Mouse (Mus musculus): Measurements from ENCODE around the gene Slc12a1.

DNA sequence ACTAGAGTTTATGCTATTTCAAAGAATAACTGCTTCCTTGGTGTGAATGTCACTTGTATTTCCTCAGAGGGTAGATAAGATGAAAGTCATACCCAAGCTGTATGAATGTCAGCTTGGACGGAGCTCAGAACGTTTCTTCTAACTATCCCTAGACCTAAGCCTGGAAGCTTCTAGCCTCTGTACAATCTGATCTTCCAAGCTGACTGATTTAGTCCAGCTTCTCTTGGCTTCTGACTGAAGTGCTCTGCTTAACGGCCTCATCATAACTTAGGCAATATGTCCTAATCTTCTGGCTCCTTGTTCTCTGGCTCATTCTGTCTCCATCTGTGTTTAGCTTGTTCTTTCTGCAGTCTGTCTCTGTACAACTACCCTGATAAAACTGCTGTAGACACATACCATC, 102.3 kb downstream of the Slc12a1 start:
- TF ChIP-seq POLR2A (IDR thresholded peaks at IDR 0.05; ENCODE audit: low read depth, low read length) (no peak), CTCF (IDR thresholded peaks at IDR 0.05; ENCODE audit: extremely low read depth, insufficient read length, insufficient replicate concordance, low read depth, low read length) (no peak)

Data from small intestine, adult 2 months (tissue).